Mouse (Mus musculus): ENCODE data around the gene Rabif.
"Not testable (repeated sequence)": the region's sequence is repeated elsewhere in the genome, so short reads cannot be mapped to it uniquely, and the experiment has no call there.

- not testable (repeated sequence) for TF ChIP-seq POLR2A, CTCF (IDR thresholded peaks at IDR 0.05; ENCODE audit: extremely low read depth, insufficient read depth, low read length)
Measured at GRCm38 (mm10) chr1:134517841-134518240, 23.4 kb downstream of the Rabif start.

Data from cortical plate, adult 2 months (tissue).